Mouse (Mus musculus): ENCODE data around the gene Gm13289. TPM values are rescaled to one million over a fixed set of nuclear protein-coding genes. Genes with fewer than 3 reads are reported as not detected.
A peak's percentile ranks its signal among the peaks of the same experiment; 100 is the strongest.
"Not testable (repeated sequence)": the region's sequence is repeated elsewhere in the genome, so short reads cannot be mapped to it uniquely, and the experiment has no call there.

Gm13289 gene
- polyA plus RNA-seq, 1 experiment: not detected

DNA sequence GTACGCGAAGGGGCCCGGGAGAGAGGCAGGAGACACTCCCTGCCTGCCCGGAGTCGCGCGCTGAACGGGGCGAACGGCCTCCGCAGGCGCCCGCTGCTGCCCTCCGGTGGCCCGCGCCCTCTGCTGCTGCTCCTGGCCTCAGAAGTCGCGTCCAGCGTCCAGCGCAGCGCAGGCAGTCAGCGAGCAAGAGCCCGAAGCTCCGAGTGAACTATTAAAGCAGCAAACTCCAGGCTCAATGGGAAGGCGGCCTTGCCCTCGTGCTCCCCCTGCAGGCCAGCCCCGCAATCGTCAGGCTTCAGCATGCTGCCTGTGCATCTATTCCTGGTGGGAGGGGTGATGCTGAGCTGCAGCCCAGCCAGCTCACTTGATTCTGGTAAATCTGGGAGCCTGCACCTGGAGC is 20.4 kb downstream of the Gm13289 start, which contains the start of gene Gm13279:
TSS of gene Gm13279 (plus strand) at position 301 of the 400 bp plus-strand sequence.
- H3K36me3 ChIP-seq (ENCODE audit: control insufficient read depth, insufficient read depth, low read length); H3K27me3 ChIP-seq (ENCODE audit: control insufficient read depth, insufficient read depth, low read length); H3K27ac ChIP-seq (ENCODE audit: insufficient read depth, low read length); H3K4me3 ChIP-seq (ENCODE audit: extremely low read depth, insufficient read depth, insufficient read length); DNase-seq (ENCODE audit: low read depth in 1 of 2, low spot score in 2 of 2); H3K4me1 ChIP-seq (ENCODE audit: control insufficient read depth, insufficient read depth, insufficient read length): not testable (repeated sequence)
- no CpG with 5 or more reads among the region's 28 CpGs for whole genome bisulfite sequencing

GRCm38 (mm10) chr4:88799365-88799764 is 22.6 kb downstream of the Gm13289 start, which contains the start of gene Gm13285:
Gene Gm13285 (plus strand): TSS chr4:88799665.
- not testable (repeated sequence) for H3K27ac ChIP-seq (ENCODE audit: insufficient read depth, low read length); H3K36me3 ChIP-seq (ENCODE audit: control insufficient read depth, insufficient read depth, low read length); H3K27me3 ChIP-seq (ENCODE audit: control insufficient read depth, insufficient read depth, low read length); H3K4me3 ChIP-seq (ENCODE audit: extremely low read depth, insufficient read depth, insufficient read length); DNase-seq (ENCODE audit: low read depth in 1 of 2, low spot score in 2 of 2); H3K4me1 ChIP-seq (ENCODE audit: control insufficient read depth, insufficient read depth, insufficient read length)
- WGBS: 5% methylated on average over 6 of the region's 7 CpGs

DNA sequence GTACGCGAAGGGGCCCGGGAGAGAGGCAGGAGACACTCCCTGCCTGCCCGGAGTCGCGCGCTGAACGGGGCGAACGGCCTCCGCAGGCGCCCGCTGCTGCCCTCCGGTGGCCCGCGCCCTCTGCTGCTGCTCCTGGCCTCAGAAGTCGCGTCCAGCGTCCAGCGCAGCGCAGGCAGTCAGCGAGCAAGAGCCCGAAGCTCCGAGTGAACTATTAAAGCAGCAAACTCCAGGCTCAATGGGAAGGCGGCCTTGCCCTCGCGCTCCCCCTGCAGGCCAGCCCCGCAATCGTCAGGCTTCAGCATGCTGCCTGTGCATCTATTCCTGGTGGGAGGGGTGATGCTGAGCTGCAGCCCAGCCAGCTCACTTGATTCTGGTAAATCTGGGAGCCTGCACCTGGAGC is 26.2 kb downstream of the Gm13289 start, which contains the start of gene Gm13287:
TSS of gene Gm13287 (plus strand) at position 301 of the 400 bp plus-strand sequence.
- not testable (repeated sequence) for H3K4me1 ChIP-seq (ENCODE audit: control insufficient read depth, insufficient read depth, insufficient read length); H3K4me3 ChIP-seq (ENCODE audit: extremely low read depth, insufficient read depth, insufficient read length); H3K36me3 ChIP-seq (ENCODE audit: control insufficient read depth, insufficient read depth, low read length); H3K27me3 ChIP-seq (ENCODE audit: control insufficient read depth, insufficient read depth, low read length); H3K27ac ChIP-seq (ENCODE audit: insufficient read depth, low read length); DNase-seq (ENCODE audit: low read depth in 1 of 2, low spot score in 2 of 2)
- no CpG with 5 or more reads among the region's 29 CpGs for WGBS

DNA sequence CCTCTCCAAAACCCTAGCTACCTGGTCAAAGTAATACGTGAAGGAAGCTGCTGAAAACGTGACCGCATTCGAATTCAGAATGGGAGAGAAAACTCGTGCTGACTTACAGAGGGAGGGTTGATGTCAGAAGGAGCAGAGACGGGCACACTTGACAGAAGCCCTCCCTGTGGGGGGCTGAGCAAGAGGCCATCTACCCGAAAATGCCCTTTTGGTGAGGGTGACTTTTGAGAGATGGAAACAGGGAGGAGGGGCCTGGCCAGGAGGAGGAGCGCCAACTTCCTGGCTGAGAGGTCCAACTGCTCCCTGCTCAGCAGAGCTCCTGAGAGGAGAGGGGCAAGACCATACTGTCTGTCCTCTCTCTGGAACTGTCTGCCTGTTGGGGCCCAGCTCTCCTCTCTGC is 28.5 kb downstream of the Gm13289 start, which contains the start of gene Gm13288:
TSS of gene Gm13288 (plus strand) at position 301 of the 400 bp plus-strand sequence.
- H3K4me1 ChIP-seq (ENCODE audit: control insufficient read depth, insufficient read depth, insufficient read length); H3K27me3 ChIP-seq (ENCODE audit: control insufficient read depth, insufficient read depth, low read length); H3K36me3 ChIP-seq (ENCODE audit: control insufficient read depth, insufficient read depth, low read length); H3K27ac ChIP-seq (ENCODE audit: insufficient read depth, low read length); DNase-seq (ENCODE audit: low read depth in 1 of 2, low spot score in 2 of 2): not testable (repeated sequence)
- 0 out of 2 replicates have a peak within 1 kb of the TSS, but pooled peaks have one; percentile 27 for H3K4me3 ChIP-seq (ENCODE audit: extremely low read depth, insufficient read depth, insufficient read length)
- WGBS: no CpG with 5 or more reads among the region's 8 CpGs

GRCm38 (mm10) chr4:88805761-88806160 is 29.0 kb downstream of the Gm13289 start:
- not testable (repeated sequence) for H3K27me3 ChIP-seq (ENCODE audit: control insufficient read depth, insufficient read depth, low read length); H3K36me3 ChIP-seq (ENCODE audit: control insufficient read depth, insufficient read depth, low read length); H3K4me1 ChIP-seq (ENCODE audit: control insufficient read depth, insufficient read depth, insufficient read length); H3K27ac ChIP-seq (ENCODE audit: insufficient read depth, low read length); DNase-seq (ENCODE audit: low read depth in 1 of 2, low spot score in 2 of 2)
- 0 out of 2 replicates have a peak overlapping the region, but pooled peaks have one; percentile 27 for H3K4me3 ChIP-seq (ENCODE audit: extremely low read depth, insufficient read depth, insufficient read length)
- WGBS: 0% methylated on average over 3 of the region's 34 CpGs

DNA sequence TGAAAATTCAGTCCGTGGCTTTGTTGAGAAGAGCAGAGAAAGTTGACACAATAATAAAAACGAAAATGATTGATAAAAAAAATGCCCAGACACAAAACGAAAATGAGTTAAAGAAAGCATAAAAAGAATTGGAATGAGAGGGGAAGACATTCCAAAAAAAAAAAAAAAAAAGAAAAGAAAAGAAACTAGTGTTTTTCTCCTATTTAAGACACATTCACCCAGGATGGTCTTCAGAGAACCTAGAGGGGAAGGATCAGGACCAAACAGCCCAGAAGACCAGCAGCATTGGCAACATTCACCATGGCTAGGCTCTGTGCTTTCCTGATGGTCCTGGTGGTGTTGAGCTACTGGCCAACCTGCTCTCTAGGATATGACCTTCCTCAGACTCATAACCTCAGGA is 39.2 kb downstream of the Gm13289 start, which contains the start of gene Ifna7:
TSS of gene Ifna7 (plus strand) at position 301 of the 400 bp plus-strand sequence.
- Histone ChIP-seq H3K4me1 (ENCODE audit: control insufficient read depth, insufficient read depth, insufficient read length) (no peaks in the 10 kb centered on the region), H3K4me3 (ENCODE audit: extremely low read depth, insufficient read depth, insufficient read length) (no peak within 1 kb of the TSS), H3K27me3 (ENCODE audit: control insufficient read depth, insufficient read depth, low read length) (no peaks in the 10 kb centered on the region), H3K36me3 (ENCODE audit: control insufficient read depth, insufficient read depth, low read length) (no peaks in the 10 kb centered on the region), H3K27ac (ENCODE audit: insufficient read depth, low read length) (no peak within 1 kb of the TSS)
- TF ChIP-seq POLR2A (IDR thresholded peaks at IDR 0.05; ENCODE audit: low read depth, low read length) (no peak), CTCF (IDR thresholded peaks at IDR 0.05; ENCODE audit: extremely low read depth, insufficient read depth, insufficient read length, insufficient replicate concordance) (no peak)
- no peak for DNase-seq (ENCODE audit: low read depth in 1 of 2, low spot score in 2 of 2)
- 61% methylated on average over 3 of the region's 3 CpGs for WGBS

GRCm38 (mm10) chr4:88819659-88820058 is 42.9 kb downstream of the Gm13289 start, which contains the start of gene Ifna11:
Gene Ifna11 (plus strand): TSS chr4:88819959.
- DNase-seq (ENCODE audit: low read depth in 1 of 2, low spot score in 2 of 2): no peak
- WGBS: 89% methylated on average over 1 of the region's 1 CpGs
- Histone ChIP-seq H3K27me3 (ENCODE audit: control insufficient read depth, insufficient read depth, low read length) (no peaks in the 10 kb centered on the region), H3K27ac (ENCODE audit: insufficient read depth, low read length) (no peak within 1 kb of the TSS), H3K4me1 (ENCODE audit: control insufficient read depth, insufficient read depth, insufficient read length) (no peaks in the 10 kb centered on the region), H3K4me3 (ENCODE audit: extremely low read depth, insufficient read depth, insufficient read length) (no peak within 1 kb of the TSS), H3K36me3 (ENCODE audit: control insufficient read depth, insufficient read depth, low read length) (no peaks in the 10 kb centered on the region)
- no peak for TF ChIP-seq CTCF (IDR thresholded peaks at IDR 0.05; ENCODE audit: extremely low read depth, insufficient read depth, insufficient read length, insufficient replicate concordance)
- no peak for TF ChIP-seq POLR2A (IDR thresholded peaks at IDR 0.05; ENCODE audit: low read depth, low read length)

DNA sequence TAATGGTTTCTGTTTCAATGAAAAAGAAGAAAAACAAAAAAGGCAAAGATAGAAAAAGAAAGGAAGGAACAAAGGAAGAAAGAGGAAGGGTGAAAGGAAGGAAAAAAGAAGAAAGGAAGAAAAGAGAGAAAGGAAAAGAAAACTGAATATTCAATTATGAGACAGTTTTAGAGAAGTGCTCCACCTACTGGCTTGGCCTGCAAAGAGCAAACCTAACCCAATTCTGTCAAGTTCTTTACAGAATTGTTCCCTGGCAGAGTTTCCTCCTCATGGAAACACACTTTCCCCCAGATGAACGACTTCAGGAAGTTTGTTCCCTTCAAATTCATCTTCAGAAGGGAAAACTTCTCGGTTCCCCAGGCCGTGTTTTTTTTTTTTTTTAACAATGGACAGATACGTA is 46.3 kb downstream of the Gm13289 start:
- H3K27ac ChIP-seq (ENCODE audit: insufficient read depth, low read length): no peak overlapping the region
- no peaks in the 10 kb centered on the region for H3K36me3 ChIP-seq (ENCODE audit: control insufficient read depth, insufficient read depth, low read length)
- H3K4me3 ChIP-seq (ENCODE audit: extremely low read depth, insufficient read depth, insufficient read length): no peak overlapping the region
- no peaks in the 10 kb centered on the region for H3K4me1 ChIP-seq (ENCODE audit: control insufficient read depth, insufficient read depth, insufficient read length)
- 29% methylated on average over 4 of the region's 4 CpGs for WGBS
- no peak for DNase-seq (ENCODE audit: low read depth in 1 of 2, low spot score in 2 of 2)
- TF ChIP-seq CTCF (IDR thresholded peaks at IDR 0.05; ENCODE audit: extremely low read depth, insufficient read depth, insufficient read length, insufficient replicate concordance): no peak
- H3K27me3 ChIP-seq (ENCODE audit: control insufficient read depth, insufficient read depth, low read length): no peaks in the 10 kb centered on the region

Other genes with a start within 250 kb of the Gm13289 start
- not detected in 2 replicates for gene Ifna15, start 218.7 kb upstream of the Gm13289 start, polyA plus RNA-seq (2012; rRNA removed)
- gene Ifna14, start 205.1 kb upstream of the Gm13289 start, polyA plus RNA-seq (2012; rRNA removed): not detected in 2 replicates
- gene Ifna9, start 184.5 kb upstream of the Gm13289 start, polyA plus RNA-seq (2012; rRNA removed): not detected in 2 replicates
- gene Ifna12, start 173.5 kb upstream of the Gm13289 start, polyA plus RNA-seq (2012; rRNA removed): not detected in 2 replicates
- not detected in 2 replicates for gene C87499, start 142.5 kb upstream of the Gm13289 start, polyA plus RNA-seq (2012; rRNA removed)
- not detected in 2 replicates for gene Ifna13, start 132.5 kb upstream of the Gm13289 start, polyA plus RNA-seq (2012; rRNA removed)
- not detected in 2 replicates for gene Ifna16, start 100.0 kb upstream of the Gm13289 start, polyA plus RNA-seq (2012; rRNA removed)
- not detected in 2 replicates for gene Ifna2, start 93.0 kb upstream of the Gm13289 start, polyA plus RNA-seq (2012; rRNA removed)
- gene Ifnab, start 85.6 kb upstream of the Gm13289 start, polyA plus RNA-seq (2012; rRNA removed): not detected in 2 replicates
- 0.18 and 0.45 TPM in 2 replicates for gene Gm26566, start 55.1 kb upstream of the Gm13289 start, polyA plus RNA-seq (2012; rRNA removed)
- 8.4 and 11.4 TPM in 2 replicates for gene Klhl9, start 54.5 kb upstream of the Gm13289 start, polyA plus RNA-seq (2012; rRNA removed)
- gene Gm13271, start 22.1 kb upstream of the Gm13289 start, polyA plus RNA-seq (2012; rRNA removed): not detected in 2 replicates
- 0.07 TPM in 1 of 2 replicates, not detected in the other for gene Gm13283, start 16.8 kb upstream of the Gm13289 start, polyA plus RNA-seq (2012; rRNA removed)
- gene Gm13290, start 3.1 kb upstream of the Gm13289 start, polyA plus RNA-seq (2012; rRNA removed): not detected in 2 replicates
- gene Gm13272, start 2.9 kb downstream of the Gm13289 start, polyA plus RNA-seq (2012; rRNA removed): not detected in 2 replicates
- gene Ifnz, start 5.2 kb downstream of the Gm13289 start, polyA plus RNA-seq (2012; rRNA removed): not detected in 2 replicates
- not detected in 2 replicates for gene Gm13276, start 8.8 kb downstream of the Gm13289 start, polyA plus RNA-seq (2012; rRNA removed)
- not detected in 2 replicates for gene Gm13277, start 11.7 kb downstream of the Gm13289 start, polyA plus RNA-seq (2012; rRNA removed)
- gene Gm13278, start 14.6 kb downstream of the Gm13289 start, polyA plus RNA-seq (2012; rRNA removed): not detected in 2 replicates
- not detected in 2 replicates for gene Gm13275, start 17.6 kb downstream of the Gm13289 start, polyA plus RNA-seq (2012; rRNA removed)
- gene Gm13279, start 20.5 kb downstream of the Gm13289 start, polyA plus RNA-seq (2012; rRNA removed): not detected in 2 replicates
- not detected in 2 replicates for gene Gm13285, start 22.7 kb downstream of the Gm13289 start, polyA plus RNA-seq (2012; rRNA removed)
- not detected in 2 replicates for gene Gm13287, start 26.3 kb downstream of the Gm13289 start, polyA plus RNA-seq (2012; rRNA removed)
- gene Gm13288, start 28.6 kb downstream of the Gm13289 start, polyA plus RNA-seq (2012; rRNA removed): not detected in 2 replicates
- gene Ifna7, start 39.3 kb downstream of the Gm13289 start, polyA plus RNA-seq (2012; rRNA removed): not detected in 2 replicates
- gene Ifna11, start 43.0 kb downstream of the Gm13289 start, polyA plus RNA-seq (2012; rRNA removed): not detected in 2 replicates
- gene Ifna6, start 50.5 kb downstream of the Gm13289 start, polyA plus RNA-seq (2012; rRNA removed): not detected in 2 replicates
- gene Ifna5, start 58.6 kb downstream of the Gm13289 start, polyA plus RNA-seq (2012; rRNA removed): not detected in 2 replicates
- not detected in 2 replicates for gene Ifna4, start 64.9 kb downstream of the Gm13289 start, polyA plus RNA-seq (2012; rRNA removed)
- not detected in 2 replicates for gene Ifna1, start 73.2 kb downstream of the Gm13289 start, polyA plus RNA-seq (2012; rRNA removed)
- not detected in 2 replicates for gene Ifne, start 103.3 kb downstream of the Gm13289 start, polyA plus RNA-seq (2012; rRNA removed)

Data from spleen, adult 2 months (tissue).